Mouse (Mus musculus): ENCODE measurements at regions not wholly inside any gene's neighbourhood (a gene's known extent, or its start where the extent isn't known, plus 50 kb on each side); places are given as distances from the start of the nearest gene placed in this dataset.

DNA sequence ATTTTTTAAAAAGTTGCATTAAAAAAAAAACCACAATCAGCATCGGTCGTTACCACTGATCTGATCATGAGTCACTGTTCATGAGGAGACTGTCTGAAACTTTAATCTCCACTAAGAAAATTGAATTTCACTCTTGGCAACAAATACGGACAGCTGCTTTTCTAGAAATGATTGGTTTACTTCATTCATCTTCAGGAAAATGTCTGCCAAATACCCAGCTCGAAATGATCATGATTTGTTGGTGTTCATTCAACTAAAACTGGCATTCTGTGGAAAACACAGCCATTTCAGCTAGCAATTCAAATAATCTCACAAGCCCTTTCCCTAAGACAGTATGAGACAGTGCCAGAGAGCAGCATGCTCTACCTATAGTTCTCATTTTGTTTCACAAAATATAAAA, 312.7 kb upstream of the Gm21798 start:
- TF ChIP-seq POLR2A (IDR thresholded peaks at IDR 0.05; ENCODE audit: insufficient read depth, low read depth, low read length) (no peak), CTCF (IDR thresholded peaks at IDR 0.05; ENCODE audit: insufficient read depth, low read depth, low read length) (no peak)
